Mouse (Mus musculus) kidney, postnatal 4 days (tissue): ENCODE data around the gene Hs1bp3.

Experiments used
- DNase-seq, 2 experiments: peaks; one replicate each; pipeline ENCODE4 v3.0.0; 2021; ENCODE audit warnings: mixed read lengths in 2 of 2

Hs1bp3 gene

GRCm38 (mm10) chr12:8313270-8313771 is at the start of gene Hs1bp3:
Gene Hs1bp3 (plus strand): TSS chr12:8313432.
- peak; percentile 95 for DNase-seq

GRCm38 (mm10) chr12:8266311-8266710 is 46.9 kb upstream of the Hs1bp3 start:
- DNase-seq, result no peak

- no peak for DNase-seq
These were observed 43.6 kb upstream of the Hs1bp3 start for GRCm38 (mm10) chr12:8269627-8270026.

- no peak for DNase-seq
These were observed 41.8 kb upstream of the Hs1bp3 start for GRCm38 (mm10) chr12:8271405-8271804.

GRCm38 (mm10) chr12:8273471-8274171 is 39.6 kb upstream of the Hs1bp3 start:
- no peak for DNase-seq

GRCm38 (mm10) chr12:8275424-8275823 is 37.8 kb upstream of the Hs1bp3 start:
- DNase-seq, result no peak

GRCm38 (mm10) chr12:8281225-8282017 is 31.8 kb upstream of the Hs1bp3 start:
- no peak for DNase-seq

GRCm38 (mm10) chr12:8287970-8288369 is 25.3 kb upstream of the Hs1bp3 start:
- peak in 1 of 2 experiments; percentile 48 for DNase-seq

GRCm38 (mm10) chr12:8289099-8289498 is 24.1 kb upstream of the Hs1bp3 start:
- no peak for DNase-seq

- no peak for DNase-seq
These were observed 23.7 kb upstream of the Hs1bp3 start for GRCm38 (mm10) chr12:8289499-8289898.

GRCm38 (mm10) chr12:8291157-8291853 is 21.9 kb upstream of the Hs1bp3 start:
- no peak for DNase-seq

- peak; percentile 44 to 60 for DNase-seq
These were observed 17.8 kb upstream of the Hs1bp3 start for GRCm38 (mm10) chr12:8295307-8295913.

- no peak for DNase-seq
These were observed 17.1 kb upstream of the Hs1bp3 start for GRCm38 (mm10) chr12:8296154-8296553.

- no peak for DNase-seq
These were observed 15.5 kb upstream of the Hs1bp3 start for GRCm38 (mm10) chr12:8297586-8298214.

- peak; percentile 45 to 56 for DNase-seq
These were observed 14.7 kb upstream of the Hs1bp3 start for GRCm38 (mm10) chr12:8298361-8299142.

GRCm38 (mm10) chr12:8299143-8300110 is 13.8 kb upstream of the Hs1bp3 start:
- DNase-seq, result no peak

GRCm38 (mm10) chr12:8300111-8300480 is 13.1 kb upstream of the Hs1bp3 start:
- DNase-seq, result no peak

GRCm38 (mm10) chr12:8300521-8300920 is 12.7 kb upstream of the Hs1bp3 start:
- no peak for DNase-seq

- peak; percentile 30 to 35 for DNase-seq
These were observed 12.0 kb upstream of the Hs1bp3 start for GRCm38 (mm10) chr12:8301011-8301814.
